Mouse (Mus musculus): Measurements from ENCODE around the gene Hbs1l.

- no peak for TF ChIP-seq CTCF (IDR thresholded peaks at IDR 0.05; ENCODE audit: control insufficient read depth, insufficient read depth, low read length)
- TF ChIP-seq POLR2A (IDR thresholded peaks at IDR 0.05; ENCODE audit: borderline replicate concordance, control insufficient read depth, low read depth, low read length) = no peak
Observed at GRCm38 (mm10) chr10:21268786-21269410, 26.9 kb upstream of the Hbs1l start.

Measured in bone marrow, adult 2 months (tissue).